Mouse (Mus musculus): ENCODE measurements around the gene Wfikkn2. TPM values are rescaled to one million over a fixed set of nuclear protein-coding genes. Genes with fewer than 3 reads are reported as not detected.

The Wfikkn2 gene
- polyA plus RNA-seq (2015; fragmentation: Illumina TruSeq; extraction: RNeasy Lipid Tissue Mini Kit (QIAGEN cat#74804); ENCODE audit: insufficient read depth, low read depth, low replicate concordance), result 0.52 TPM

GRCm38 (mm10) chr11:94245955-94246788 is at the start of gene Wfikkn2:
Gene Wfikkn2, minus strand, starts transcription at chr11:94246005.

GRCm38 (mm10) chr11:94281199-94282181 is 35.7 kb upstream of the Wfikkn2 start, which contains the start of gene Gm21885:
Gene Gm21885, plus strand, starts transcription at chr11:94281873.

GRCm38 (mm10) chr11:94211124-94211603 is 34.6 kb downstream of the Wfikkn2 start, which contains the start of gene Tob1:
Gene Tob1, plus strand, starts transcription at chr11:94211454.

Other genes with a start within 250 kb of the Wfikkn2 start
- gene Spag9, start 249.9 kb downstream of the Wfikkn2 start, polyA plus RNA-seq (2015; fragmentation: Illumina TruSeq; extraction: RNeasy Lipid Tissue Mini Kit (QIAGEN cat#74804); ENCODE audit: insufficient read depth, low read depth, low replicate concordance), result 15.5 TPM
- gene Tob1, start 34.6 kb downstream of the Wfikkn2 start, polyA plus RNA-seq (2015; fragmentation: Illumina TruSeq; extraction: RNeasy Lipid Tissue Mini Kit (QIAGEN cat#74804); ENCODE audit: insufficient read depth, low read depth, low replicate concordance), result 22.2 TPM
- gene Gm21885, start 35.9 kb upstream of the Wfikkn2 start, polyA plus RNA-seq (2015; fragmentation: Illumina TruSeq; extraction: RNeasy Lipid Tissue Mini Kit (QIAGEN cat#74804); ENCODE audit: insufficient read depth, low read depth, low replicate concordance), result not detected
- 30.5 TPM for gene Luc7l3, start 76.0 kb upstream of the Wfikkn2 start, polyA plus RNA-seq (2015; fragmentation: Illumina TruSeq; extraction: RNeasy Lipid Tissue Mini Kit (QIAGEN cat#74804); ENCODE audit: insufficient read depth, low read depth, low replicate concordance)
- 15.8 TPM for gene Ankrd40, start 82.0 kb upstream of the Wfikkn2 start, polyA plus RNA-seq (2015; fragmentation: Illumina TruSeq; extraction: RNeasy Lipid Tissue Mini Kit (QIAGEN cat#74804); ENCODE audit: insufficient read depth, low read depth, low replicate concordance)
- gene Abcc3, start 147.0 kb upstream of the Wfikkn2 start, polyA plus RNA-seq (2015; fragmentation: Illumina TruSeq; extraction: RNeasy Lipid Tissue Mini Kit (QIAGEN cat#74804); ENCODE audit: insufficient read depth, low read depth, low replicate concordance), result 1.4 TPM
- 6.2 TPM for gene Cacna1g, start 228.2 kb upstream of the Wfikkn2 start, polyA plus RNA-seq (2015; fragmentation: Illumina TruSeq; extraction: RNeasy Lipid Tissue Mini Kit (QIAGEN cat#74804); ENCODE audit: insufficient read depth, low read depth, low replicate concordance)
- gene Spata20, start 240.2 kb upstream of the Wfikkn2 start, polyA plus RNA-seq (2015; fragmentation: Illumina TruSeq; extraction: RNeasy Lipid Tissue Mini Kit (QIAGEN cat#74804); ENCODE audit: insufficient read depth, low read depth, low replicate concordance), result not detected

All from pancreas, adult 10 weeks (tissue).